ENCODE assay signal across 8 mouse cellular contexts in genomic region chr11:120230841-120231370, GRCm38 (mm10). TPM values are rescaled to one million over a fixed set of nuclear protein-coding genes. Genes with fewer than 3 reads are reported as not detected.
DNase-seq lines count a peak whose midpoint lies in the region; ATAC-seq and TF ChIP-seq lines count a peak whose summit lies in the region.

No protein-coding gene starts in this region.

- peak overlapping the region; percentile 98 for H3K27ac ChIP-seq in heart, embryonic 10.5 days
- H3K27ac ChIP-seq in forebrain, embryonic 13.5 days = peak overlapping the region; percentile 98
- peak overlapping the region; percentile 92 for H3K27ac ChIP-seq in intestine, postnatal 0 days (ENCODE audit: low read depth, low read length)

- H3K27me3 ChIP-seq in heart, embryonic 10.5 days (ENCODE audit: insufficient read depth, poor library complexity, severe bottlenecking) = no peaks in the 10 kb centered on the region
- peaks cover 8% of the 10 kb centered on the region; the same call in 1 of the 2 replicates for H3K27me3 ChIP-seq in forebrain, embryonic 13.5 days
- H3K27me3 ChIP-seq in intestine, postnatal 0 days (replicated peaks; ENCODE audit: control insufficient read depth, insufficient read depth, low read length) = no peaks in the 10 kb centered on the region

- H3K4me3 ChIP-seq in heart, embryonic 10.5 days = peak overlapping the region; percentile 89
- H3K4me3 ChIP-seq in forebrain, embryonic 13.5 days = peak overlapping the region; percentile 94
- peak overlapping the region; percentile 82 for H3K4me3 ChIP-seq in intestine, postnatal 0 days (ENCODE audit: low read depth, low read length)

- TF ChIP-seq CTCF in intestine, postnatal 0 days (IDR thresholded peaks at IDR 0.05; ENCODE audit: low read depth) = peak; percentile 26

- H3K36me3 ChIP-seq in heart, embryonic 10.5 days = no peaks in the 10 kb centered on the region
- H3K36me3 ChIP-seq in forebrain, embryonic 13.5 days (ENCODE audit: poor library complexity, severe bottlenecking) = 0 out of 2 replicates have a peak, but pooled peaks cover 5% of the 10 kb centered on the region
- no peaks in the 10 kb centered on the region for H3K36me3 ChIP-seq in intestine, postnatal 0 days (ENCODE audit: control insufficient read depth, insufficient read depth)

- ATAC-seq in forebrain, embryonic 13.5 days = no peak; the same call in 1 of the 2 replicates
- peak; percentile 4; the same call in 1 of the 2 replicates for ATAC-seq in intestine, postnatal 0 days

- H3K9me3 ChIP-seq in heart, embryonic 10.5 days = no peaks in the 10 kb centered on the region
- no peaks in the 10 kb centered on the region for H3K9me3 ChIP-seq in forebrain, embryonic 13.5 days (replicated peaks)
- no peaks in the 10 kb centered on the region for H3K9me3 ChIP-seq in intestine, postnatal 0 days (ENCODE audit: control insufficient read depth)

- under 1% methylated on average over 58 of the region's 58 CpGs for WGBS in heart, embryonic 10.5 days
- WGBS in forebrain, embryonic 13.5 days = 0% methylated on average over 56 of the region's 58 CpGs
- under 1% methylated on average over 57 of the region's 58 CpGs for WGBS in intestine, postnatal 0 days

- peaks cover 54% of the 10 kb centered on the region for H3K4me1 ChIP-seq in heart, embryonic 10.5 days
- peaks cover 50% of the 10 kb centered on the region for H3K4me1 ChIP-seq in forebrain, embryonic 13.5 days
- H3K4me1 ChIP-seq in intestine, postnatal 0 days (replicated peaks; ENCODE audit: control insufficient read depth, insufficient read depth, low read length) = peaks cover 26% of the 10 kb centered on the region

- H3K4me2 ChIP-seq in forebrain, embryonic 13.5 days = peak overlapping the region; percentile 97
- H3K4me2 ChIP-seq in intestine, postnatal 0 days (replicated peaks; ENCODE audit: low read depth) = peak overlapping the region; percentile 97

- DNase-seq in heart, embryonic 10.5 days (ENCODE audit: low spot score) = no peak
- no peak for DNase-seq in heart, adult 11 months
- DNase-seq in B cell, adult 2 months = peak; percentile 33 to 38
- DNase-seq in adrenal gland, postnatal 14 days = peak; percentile 67
- peak; percentile 47 for DNase-seq in mesoderm, embryonic 11.5 days (ENCODE audit: low read depth, low spot score)
- peak; percentile 49 for DNase-seq in thymus, postnatal 25 days

- H3K9ac ChIP-seq in forebrain, embryonic 13.5 days = peak overlapping the region; percentile 100
- peak overlapping the region; percentile 96 for H3K9ac ChIP-seq in intestine, postnatal 0 days (ENCODE audit: low read depth, low read length)

RNA-seq across cellular contexts. Expression of gene Bahcc1, which starts 1.8 kb away (rescaled TPM):
- polyA plus RNA-seq in heart, embryonic 10.5 days (2016; fragmentation: Nextera tagmentation; extraction: Ambion mirVana) = 7.7 and 12.9 TPM in 2 replicates
- 12.4 and 17.2 TPM in 2 replicates for total RNA-seq in adrenal gland, postnatal 14 days (2021)
- polyA plus RNA-seq in forebrain, embryonic 13.5 days (2015; fragmentation: Nextera tagmentation; extraction: Ambion mirVana) = 17.2 TPM in 2 replicates
- 3.1 and 4.2 TPM in 2 replicates for polyA plus RNA-seq in intestine, postnatal 0 days (2015; fragmentation: Nextera tagmentation; extraction: Ambion mirVana)

Comparison
In these comparisons a context has a peak if more than half of its experiments do, and no peak if none do; other contexts are left out.
1. DNase-seq: peak in B cell, adult 2 months (2 of 2), adrenal gland, postnatal 14 days (single experiment), mesoderm, embryonic 11.5 days (single experiment) and thymus, postnatal 25 days (single experiment); none in heart, embryonic 10.5 days (single experiment) and heart, adult 11 months (single experiment).
2. Peak in every context shown above with its lines, with median percentiles within 50 percentile points of each other: H3K27ac ChIP-seq and H3K4me3 ChIP-seq.